19 mouse cellular contexts compared by ENCODE assay signal in genomic region chr9:118187420-118187819, GRCm38 (mm10). TPM values are rescaled to one million over a fixed set of nuclear protein-coding genes. Genes with fewer than 3 reads are reported as not detected.
DNase-seq lines count a peak whose midpoint lies in the region; ATAC-seq lines count a peak whose summit lies in the region.
"Had no signal": no experiment of that assay in that cellular context is flagged by ENCODE, and none has a peak within 500 bp of the region (broad histone marks: within the 10 kb centered on the region; RNA-seq: fewer than 3 reads in every experiment).

No protein-coding gene starts in this region.

- no peak overlapping the region for H3K27ac ChIP-seq in midbrain, embryonic 11.5 days (ENCODE audit: low read depth, low read length)
- no peak overlapping the region for H3K27ac ChIP-seq in midbrain, embryonic 15.5 days
- H3K27ac ChIP-seq in forebrain, embryonic 10.5 days, result peak overlapping the region; percentile 26; the same call in 1 of the 2 replicates
- peak overlapping the region; percentile 39; the same call in 1 of the 2 replicates for H3K27ac ChIP-seq in forebrain, embryonic 14.5 days (ENCODE audit: low read depth, low read length)
- H3K27ac ChIP-seq: embryonic facial prominence, embryonic 10.5 days; gastrocnemius, adult 2 months; heart, embryonic 10.5 days; hindbrain, embryonic 13.5 days; hindbrain, postnatal 0 days had no signal

- no peaks in the 10 kb centered on the region for H3K27me3 ChIP-seq in midbrain, embryonic 11.5 days (ENCODE audit: control insufficient read depth, insufficient read depth, low read length)
- H3K27me3 ChIP-seq in midbrain, embryonic 15.5 days (replicated peaks), result no peaks in the 10 kb centered on the region
- H3K27me3 ChIP-seq in forebrain, embryonic 10.5 days (ENCODE audit: poor library complexity, severe bottlenecking), result no peaks in the 10 kb centered on the region
- H3K27me3 ChIP-seq in forebrain, embryonic 14.5 days (replicated peaks; ENCODE audit: control insufficient read depth, insufficient read depth, low read length), result no peaks in the 10 kb centered on the region
- H3K27me3 ChIP-seq: hindbrain, embryonic 13.5 days had no signal

- DNase-seq in midbrain, embryonic 11.5 days (ENCODE audit: low spot score, missing footprints), result peak; percentile 35
- DNase-seq in forebrain, embryonic 10.5 days (ENCODE audit: extremely low spot score, low spot score), result no peak
- peak; percentile 76 for DNase-seq in forebrain, embryonic 14.5 days (ENCODE audit: low spot score)
- DNase-seq in left cerebral cortex, postnatal 25 days (ENCODE audit: low spot score in 2 of 2), result no peak
- no peak for DNase-seq in gastrocnemius, postnatal 25 days
- no peak for DNase-seq in frontal cortex, postnatal 25 days (ENCODE audit: low spot score in 2 of 2)
- DNase-seq: adrenal gland, postnatal 14 days; cerebellum, adult 18-20 months; cerebellum, adult 9-11 months; cerebellum, postnatal 36 days; gastrocnemius, adult 2 months; gastrocnemius, postnatal 36 days; heart, adult 18-20 months; heart, postnatal 10 days had no signal

- 89% methylated on average over 7 of the region's 7 CpGs for WGBS in midbrain, embryonic 11.5 days
- 54% methylated on average over 7 of the region's 7 CpGs for WGBS in midbrain, embryonic 15.5 days
- WGBS in forebrain, embryonic 10.5 days, result 57% methylated on average over 7 of the region's 7 CpGs
- WGBS in forebrain, embryonic 14.5 days, result 4% methylated on average over 7 of the region's 7 CpGs

- H3K9ac ChIP-seq in midbrain, embryonic 11.5 days (ENCODE audit: low read length), result no peak overlapping the region
- H3K9ac ChIP-seq in midbrain, embryonic 15.5 days, result no peak overlapping the region
- no peak overlapping the region for H3K9ac ChIP-seq in forebrain, embryonic 14.5 days (ENCODE audit: low read length)
- H3K9ac ChIP-seq: hindbrain, embryonic 13.5 days had no signal

- no peaks in the 10 kb centered on the region for H3K9me3 ChIP-seq in midbrain, embryonic 11.5 days (ENCODE audit: control insufficient read depth, low read length)
- H3K9me3 ChIP-seq in midbrain, embryonic 15.5 days, result no peaks in the 10 kb centered on the region
- no peaks in the 10 kb centered on the region for H3K9me3 ChIP-seq in forebrain, embryonic 10.5 days
- no peaks in the 10 kb centered on the region for H3K9me3 ChIP-seq in forebrain, embryonic 14.5 days (replicated peaks; ENCODE audit: control insufficient read depth, low read length)
- H3K9me3 ChIP-seq: embryonic facial prominence, embryonic 10.5 days; heart, embryonic 10.5 days; hindbrain, embryonic 13.5 days had no signal

- H3K4me3 ChIP-seq in midbrain, embryonic 11.5 days (ENCODE audit: low read depth, low read length), result no peak overlapping the region
- no peak overlapping the region for H3K4me3 ChIP-seq in midbrain, embryonic 15.5 days
- H3K4me3 ChIP-seq in forebrain, embryonic 10.5 days, result no peak overlapping the region
- no peak overlapping the region for H3K4me3 ChIP-seq in forebrain, embryonic 14.5 days (ENCODE audit: low read depth, low read length)
- H3K4me3 ChIP-seq: embryonic facial prominence, embryonic 10.5 days; gastrocnemius, adult 2 months; heart, embryonic 10.5 days; hindbrain, embryonic 13.5 days had no signal

- intact Hi-C loops in left cerebral cortex, postnatal 25 days (cut with DNase I), result no loop called here

- no peak for ATAC-seq in midbrain, embryonic 11.5 days (ENCODE audit: low FRiP score)
- no peak for ATAC-seq in midbrain, embryonic 15.5 days (replicated peaks)
- peak; percentile 71 for ATAC-seq in forebrain, embryonic 14.5 days
- ATAC-seq: hindbrain, postnatal 0 days had no signal

- no peaks in the 10 kb centered on the region for H3K4me1 ChIP-seq in midbrain, embryonic 11.5 days (ENCODE audit: control insufficient read depth, insufficient read depth, low read length)
- H3K4me1 ChIP-seq in midbrain, embryonic 15.5 days, result no peaks in the 10 kb centered on the region
- peaks cover 17% of the 10 kb centered on the region for H3K4me1 ChIP-seq in forebrain, embryonic 10.5 days
- H3K4me1 ChIP-seq in forebrain, embryonic 14.5 days (ENCODE audit: control insufficient read depth, insufficient read depth, low read length), result peaks cover 9% of the 10 kb centered on the region; the same call in 1 of the 2 replicates
- H3K4me1 ChIP-seq: embryonic facial prominence, embryonic 10.5 days; heart, embryonic 10.5 days; hindbrain, embryonic 13.5 days had no signal

- no peaks in the 10 kb centered on the region for H3K36me3 ChIP-seq in midbrain, embryonic 11.5 days (ENCODE audit: control insufficient read depth, insufficient read depth, low read length)
- no peaks in the 10 kb centered on the region for H3K36me3 ChIP-seq in midbrain, embryonic 15.5 days (replicated peaks)
- H3K36me3 ChIP-seq in forebrain, embryonic 10.5 days (replicated peaks), result no peaks in the 10 kb centered on the region
- no peaks in the 10 kb centered on the region for H3K36me3 ChIP-seq in forebrain, embryonic 14.5 days (ENCODE audit: control insufficient read depth, insufficient read depth, low read length)
- H3K36me3 ChIP-seq: embryonic facial prominence, embryonic 10.5 days; heart, embryonic 10.5 days; hindbrain, embryonic 13.5 days had no signal

- no peak overlapping the region for H3K4me2 ChIP-seq in midbrain, embryonic 11.5 days
- no peak overlapping the region for H3K4me2 ChIP-seq in midbrain, embryonic 15.5 days
- H3K4me2 ChIP-seq in forebrain, embryonic 14.5 days (ENCODE audit: low read length), result peak overlapping the region; percentile 27; the same call in 1 of the 2 replicates
- H3K4me2 ChIP-seq: hindbrain, embryonic 13.5 days had no signal

RNA-seq across cellular contexts. Expression of gene Cmc1, which starts 37.4 kb away (rescaled TPM):
- polyA plus RNA-seq in midbrain, embryonic 11.5 days (2014; fragmentation: Nextera tagmentation; extraction: Ambion mirVana), result 40.1 and 41.5 TPM in 2 replicates
- 31.7 and 32.2 TPM in 2 replicates for polyA plus RNA-seq in midbrain, embryonic 15.5 days (2015; fragmentation: Nextera tagmentation; extraction: Ambion mirVana)
- polyA plus RNA-seq in forebrain, embryonic 10.5 days (2016; fragmentation: Nextera tagmentation; extraction: Ambion mirVana), result 30.9 and 32.1 TPM in 2 replicates
- 43.5 and 52.7 TPM in 2 replicates for polyA plus RNA-seq in forebrain, embryonic 14.5 days (2014; fragmentation: Nextera tagmentation; extraction: Ambion mirVana)
- total RNA-seq in left cerebral cortex, postnatal 25 days (2021), result 10 to 100 TPM; 12.4 to 15.1 TPM
- total RNA-seq in gastrocnemius, postnatal 25 days (2021), result 10 to 100 TPM; 15.4 to 18.5 TPM

Comparison
In these comparisons a context has a peak if more than half of its experiments do, and no peak if none do; other contexts are left out.
1. DNase-seq: peak in midbrain, embryonic 11.5 days (single experiment) and forebrain, embryonic 14.5 days (single experiment); none in forebrain, embryonic 10.5 days (single experiment), left cerebral cortex, postnatal 25 days (0 of 2), gastrocnemius, postnatal 25 days (single experiment) and frontal cortex, postnatal 25 days (0 of 2).
2. H3K27ac ChIP-seq: peak in forebrain, embryonic 10.5 days (single experiment) and forebrain, embryonic 14.5 days (single experiment); none in midbrain, embryonic 11.5 days (single experiment) and midbrain, embryonic 15.5 days (single experiment).